Mouse (Mus musculus): Measurements from ENCODE around the gene Gm12790. TPM values are rescaled to one million over a fixed set of nuclear protein-coding genes. Genes with fewer than 3 reads are reported as not detected.

Gm12790 gene
- not detected in 2 replicates for polyA plus RNA-seq (2015; fragmentation: Nextera tagmentation; extraction: Ambion mirVana)

DNA sequence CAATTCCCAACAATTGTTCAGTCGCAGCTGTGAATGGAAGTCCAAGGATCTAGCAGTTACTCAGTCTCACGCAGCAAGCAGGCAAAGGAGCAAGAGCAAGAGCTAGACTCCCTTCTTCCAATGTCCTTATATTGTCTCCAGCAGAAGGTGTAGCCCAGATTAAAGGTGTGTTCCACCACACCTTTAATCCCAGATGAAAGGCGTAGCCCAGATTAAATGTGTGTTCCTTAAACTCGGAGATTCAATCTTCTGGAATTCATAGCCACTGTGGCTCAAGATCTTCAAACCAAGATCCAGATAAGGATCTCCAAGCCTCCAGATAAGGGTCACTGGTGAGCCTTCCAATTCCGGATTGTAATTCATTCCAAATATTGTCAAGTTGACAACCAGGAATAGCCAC is at the start of gene Gm12790:
Gm12790 (minus strand) TSS at position 101 of the 400 bp plus-strand sequence.

DNA sequence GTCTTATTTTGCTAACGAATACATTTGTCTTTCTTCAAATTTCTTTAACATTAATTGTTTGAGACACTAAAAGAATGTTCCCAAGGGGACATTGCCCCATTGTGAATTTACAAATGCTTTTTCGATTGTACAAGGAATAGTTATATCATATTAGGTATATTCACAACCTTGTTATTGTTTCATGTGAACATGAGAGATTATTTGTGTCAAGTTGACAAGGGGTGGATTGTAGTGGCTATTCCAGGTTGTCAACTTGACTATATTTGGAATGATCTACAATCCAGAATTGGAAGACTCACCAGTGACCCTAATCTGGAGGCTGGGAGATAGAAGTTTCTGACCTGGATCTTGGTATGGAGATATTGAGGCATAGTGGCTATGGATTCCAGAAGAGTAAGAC is 5.5 kb upstream of the Gm12790 start, which contains the start of gene Gm12789:
Gm12789 (plus strand) TSS at position 301 of the 400 bp plus-strand sequence.

DNA sequence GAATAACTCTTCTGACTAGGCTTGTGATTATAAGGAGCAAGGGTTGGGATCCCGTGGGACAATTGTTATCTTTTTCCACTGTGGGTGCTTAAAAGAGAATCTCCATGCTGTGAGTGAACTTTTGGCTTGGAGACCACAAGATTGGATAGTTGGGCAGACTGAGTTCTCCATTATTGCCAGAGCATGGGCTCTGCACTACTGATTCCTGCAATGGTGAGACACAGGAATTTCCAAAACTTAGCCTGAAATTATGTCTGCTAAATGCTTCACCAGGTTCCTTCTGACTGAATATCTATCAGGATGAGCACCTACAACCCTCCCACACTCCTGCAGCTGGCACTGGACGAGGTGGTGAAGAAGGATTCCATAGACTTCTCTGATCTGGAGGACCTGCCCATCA is 40.7 kb downstream of the Gm12790 start, which contains the start of gene Gm12794:
Gm12794 (plus strand) TSS at position 301 of the 400 bp plus-strand sequence.

Other genes with a start within 250 kb of the Gm12790 start
- gene B020004J07Rik, start 137.0 kb downstream of the Gm12790 start, polyA plus RNA-seq (2015; fragmentation: Nextera tagmentation; extraction: Ambion mirVana): not detected in 2 replicates
- gene C130073F10Rik, start 87.3 kb downstream of the Gm12790 start, polyA plus RNA-seq (2015; fragmentation: Nextera tagmentation; extraction: Ambion mirVana): not detected in 2 replicates
- not detected in 2 replicates for gene Gm12800, start 71.9 kb downstream of the Gm12790 start, polyA plus RNA-seq (2015; fragmentation: Nextera tagmentation; extraction: Ambion mirVana)
- gene Gm12794, start 40.6 kb downstream of the Gm12790 start, polyA plus RNA-seq (2015; fragmentation: Nextera tagmentation; extraction: Ambion mirVana): not detected in 2 replicates
- gene Gm12789, start 5.6 kb upstream of the Gm12790 start, polyA plus RNA-seq (2015; fragmentation: Nextera tagmentation; extraction: Ambion mirVana): not detected in 2 replicates
- 37.5 and 57.2 TPM in 2 replicates for gene Pde4b, start 106.5 kb upstream of the Gm12790 start, polyA plus RNA-seq (2015; fragmentation: Nextera tagmentation; extraction: Ambion mirVana)